Mouse (Mus musculus) kidney, adult 2 months (tissue): ENCODE measurements around the gene Fbxl12.

Source experiments
- CTCF ChIP-seq: fragments of 200-500 bp; conservative IDR thresholded peaks from 2 replicates; pipeline ENCODE4 v1.5.1; 2011; ENCODE audit warnings: low read depth, mild to moderate bottlenecking, control low read depth, low read length, moderate library complexity, mixed read lengths; ENCODE audit not compliant: insufficient read depth, insufficient read length
- POLR2A ChIP-seq: fragments of 200-500 bp; IDR thresholded peaks from one replicate; pipeline ENCODE4 v1.6.1; 2011; ENCODE audit warnings: low read depth, low read length, control low read depth

DNA sequence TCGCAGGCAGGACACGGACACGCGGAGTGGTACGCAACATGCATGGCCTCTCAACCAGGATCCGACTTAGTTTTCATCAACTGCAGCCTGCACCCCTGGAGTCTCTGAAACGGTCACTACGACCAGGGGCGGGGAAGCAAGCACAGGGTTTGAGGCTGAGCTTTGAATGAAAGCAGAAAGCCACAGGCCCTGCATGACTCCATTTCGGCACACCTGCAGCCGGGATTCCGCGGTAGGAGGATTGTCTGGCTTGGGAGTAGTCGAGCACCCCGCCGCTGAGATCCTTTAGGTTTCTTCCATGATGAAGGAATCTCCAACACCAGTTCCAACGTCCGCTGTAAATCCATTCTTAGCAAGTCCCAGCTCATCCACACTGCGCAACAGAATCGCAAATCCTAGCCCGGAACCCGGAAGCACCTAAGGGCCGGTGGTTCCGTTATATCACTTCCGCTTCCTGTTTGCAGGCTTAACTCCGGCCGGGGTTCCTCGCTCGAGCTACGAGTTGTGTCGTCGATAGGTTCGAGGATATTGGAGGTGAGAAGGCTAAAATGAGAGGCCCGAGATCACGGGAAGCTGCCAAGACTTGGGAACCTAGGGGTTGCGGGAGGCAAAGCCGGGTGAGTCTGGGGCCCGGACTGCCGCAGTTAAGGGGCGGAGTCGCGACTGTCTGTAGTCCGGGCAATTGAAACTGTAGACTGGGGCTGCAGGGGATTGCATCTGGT lies at the start of gene Fbxl12:
- TF ChIP-seq CTCF = no peak
- TF ChIP-seq POLR2A = peak; percentile 72
